Mouse (Mus musculus): ENCODE results near the gene Ptprs. TPM values are rescaled to one million over a fixed set of nuclear protein-coding genes. Genes with fewer than 3 reads are reported as not detected.
A peak's percentile ranks its signal among the peaks of the same experiment; 100 is the strongest.

Ptprs gene
- polyA plus RNA-seq, 1 experiment from 2014 or later = 15.7 TPM

GRCm38 (mm10) chr17:56485118-56485517 is 8.8 kb upstream of the Ptprs start:
- Histone ChIP-seq H3K36me3 (ENCODE audit: control insufficient read depth, insufficient read depth) (no peaks in the 10 kb centered on the region), H3K4me3 (ENCODE audit: low read depth, low read length) (no peak overlapping the region), H3K27me3 (replicated peaks; ENCODE audit: control insufficient read depth, insufficient read depth, low read length) (no peaks in the 10 kb centered on the region), H3K9ac (ENCODE audit: low read depth, low read length) (no peak overlapping the region), H3K27ac (ENCODE audit: low read depth, low read length) (no peak overlapping the region), H3K4me2 (replicated peaks; ENCODE audit: low read depth) (no peak overlapping the region), H3K4me1 (replicated peaks; ENCODE audit: control insufficient read depth, insufficient read depth, low read length) (no peaks in the 10 kb centered on the region), H3K9me3 (ENCODE audit: control insufficient read depth) (no peaks in the 10 kb centered on the region)
- 65% methylated on average over 9 of the region's 9 CpGs for WGBS
- TF ChIP-seq CTCF (IDR thresholded peaks at IDR 0.05; ENCODE audit: low read depth) = no peak
- ATAC-seq = no peak

GRCm38 (mm10) chr17:56482671-56483070 is 6.4 kb upstream of the Ptprs start:
- no peak overlapping the region for H3K9ac ChIP-seq (ENCODE audit: low read depth, low read length)
- no peak for TF ChIP-seq CTCF (IDR thresholded peaks at IDR 0.05; ENCODE audit: low read depth)
- H3K36me3 ChIP-seq (ENCODE audit: control insufficient read depth, insufficient read depth) = no peaks in the 10 kb centered on the region
- H3K4me1 ChIP-seq (replicated peaks; ENCODE audit: control insufficient read depth, insufficient read depth, low read length) = no peaks in the 10 kb centered on the region
- H3K27ac ChIP-seq (ENCODE audit: low read depth, low read length) = no peak overlapping the region
- ATAC-seq = no peak
- H3K9me3 ChIP-seq (ENCODE audit: control insufficient read depth) = no peaks in the 10 kb centered on the region
- no peak overlapping the region for H3K4me3 ChIP-seq (ENCODE audit: low read depth, low read length)
- peaks cover 1% of the 10 kb centered on the region; the same call in 1 of the 2 replicates for H3K27me3 ChIP-seq (replicated peaks; ENCODE audit: control insufficient read depth, insufficient read depth, low read length)
- no peak overlapping the region for H3K4me2 ChIP-seq (replicated peaks; ENCODE audit: low read depth)
- WGBS = 81% methylated on average over 1 of the region's 1 CpGs

- ATAC-seq = no peak
- no peak overlapping the region for H3K27ac ChIP-seq (ENCODE audit: low read depth, low read length)
- TF ChIP-seq CTCF (IDR thresholded peaks at IDR 0.05; ENCODE audit: low read depth) = peak; percentile 95
Measured at GRCm38 (mm10) chr17:56479358-56479757, 3.1 kb upstream of the Ptprs start.

GRCm38 (mm10) chr17:56478191-56478611 is 1.9 kb upstream of the Ptprs start:
- Histone ChIP-seq H3K4me2 (replicated peaks; ENCODE audit: low read depth) (no peak overlapping the region), H3K27me3 (replicated peaks; ENCODE audit: control insufficient read depth, insufficient read depth, low read length) (peaks cover 38% of the 10 kb centered on the region), H3K9ac (ENCODE audit: low read depth, low read length) (no peak overlapping the region), H3K4me1 (replicated peaks; ENCODE audit: control insufficient read depth, insufficient read depth, low read length) (0 out of 2 replicates have a peak, but pooled peaks cover 7% of the 10 kb centered on the region), H3K27ac (ENCODE audit: low read depth, low read length) (no peak overlapping the region), H3K9me3 (ENCODE audit: control insufficient read depth) (no peaks in the 10 kb centered on the region), H3K4me3 (ENCODE audit: low read depth, low read length) (no peak overlapping the region), H3K36me3 (ENCODE audit: control insufficient read depth, insufficient read depth) (no peaks in the 10 kb centered on the region)
- no peak for ATAC-seq
- TF ChIP-seq CTCF (IDR thresholded peaks at IDR 0.05; ENCODE audit: low read depth) = no peak
- 53% methylated on average over 11 of the region's 11 CpGs for WGBS

More at GRCm38 (mm10) chr17:56479358-56479757, 3.1 kb upstream of the Ptprs start:
- H3K9me3 ChIP-seq (ENCODE audit: control insufficient read depth) = no peaks in the 10 kb centered on the region
- H3K36me3 ChIP-seq (ENCODE audit: control insufficient read depth, insufficient read depth) = no peaks in the 10 kb centered on the region
- H3K4me2 ChIP-seq (replicated peaks; ENCODE audit: low read depth) = no peak overlapping the region
- H3K4me1 ChIP-seq (replicated peaks; ENCODE audit: control insufficient read depth, insufficient read depth, low read length) = 0 out of 2 replicates have a peak, but pooled peaks cover 7% of the 10 kb centered on the region
- peaks cover 27% of the 10 kb centered on the region for H3K27me3 ChIP-seq (replicated peaks; ENCODE audit: control insufficient read depth, insufficient read depth, low read length)
- H3K4me3 ChIP-seq (ENCODE audit: low read depth, low read length) = no peak overlapping the region
- H3K9ac ChIP-seq (ENCODE audit: low read depth, low read length) = no peak overlapping the region
- WGBS = 15% methylated on average over 6 of the region's 6 CpGs

GRCm38 (mm10) chr17:56477191-56477818 is 1.0 kb upstream of the Ptprs start:
- no peak for TF ChIP-seq CTCF (IDR thresholded peaks at IDR 0.05; ENCODE audit: low read depth)
- Histone ChIP-seq H3K4me3 (ENCODE audit: low read depth, low read length) (no peak overlapping the region), H3K9me3 (ENCODE audit: control insufficient read depth) (no peaks in the 10 kb centered on the region), H3K27me3 (replicated peaks; ENCODE audit: control insufficient read depth, insufficient read depth, low read length) (peaks cover 47% of the 10 kb centered on the region), H3K9ac (ENCODE audit: low read depth, low read length) (no peak overlapping the region), H3K4me1 (replicated peaks; ENCODE audit: control insufficient read depth, insufficient read depth, low read length) (0 out of 2 replicates have a peak, but pooled peaks cover 7% of the 10 kb centered on the region), H3K27ac (ENCODE audit: low read depth, low read length) (no peak overlapping the region), H3K36me3 (ENCODE audit: control insufficient read depth, insufficient read depth) (no peaks in the 10 kb centered on the region), H3K4me2 (replicated peaks; ENCODE audit: low read depth) (no peak overlapping the region)
- ATAC-seq = no peak
- WGBS = 89% methylated on average over 19 of the region's 19 CpGs

- Histone ChIP-seq H3K9me3 (ENCODE audit: control insufficient read depth) (no peaks in the 10 kb centered on the region), H3K4me2 (replicated peaks; ENCODE audit: low read depth) (peak overlapping the region; percentile 80), H3K36me3 (ENCODE audit: control insufficient read depth, insufficient read depth) (no peaks in the 10 kb centered on the region), H3K9ac (ENCODE audit: low read depth, low read length) (peak overlapping the region; percentile 59), H3K27me3 (replicated peaks; ENCODE audit: control insufficient read depth, insufficient read depth, low read length) (peaks cover 55% of the 10 kb centered on the region), H3K4me1 (replicated peaks; ENCODE audit: control insufficient read depth, insufficient read depth, low read length) (0 out of 2 replicates have a peak, but pooled peaks cover 7% of the 10 kb centered on the region), H3K4me3 (ENCODE audit: low read depth, low read length) (peak overlapping the region; percentile 59), H3K27ac (ENCODE audit: low read depth, low read length) (no peak overlapping the region)
- 0 out of 2 replicates have a peak, but pooled peaks have one; percentile 17 for ATAC-seq
- under 1% methylated on average over 63 of the region's 66 CpGs for WGBS
- no peak for TF ChIP-seq CTCF (IDR thresholded peaks at IDR 0.05; ENCODE audit: low read depth)
Measured at GRCm38 (mm10) chr17:56475584-56476401, 490 bp downstream of the Ptprs start.

All from intestine, postnatal 0 days (tissue).